Mouse (Mus musculus) embryonic facial prominence, embryonic 15.5 days (tissue): ENCODE measurements around the gene Sec11a. TPM values are rescaled to one million over a fixed set of nuclear protein-coding genes. Genes with fewer than 3 reads are reported as not detected.
"Not testable (repeated sequence)": the region's sequence is repeated elsewhere in the genome, so short reads cannot be mapped to it uniquely, and the experiment has no call there.

Source experiments
- ATAC-seq: fragments of 200-750 bp; cut with Nextera tagmentation; 2 replicates; pipeline ENCODE4 v1.8.0; 2017; ENCODE audit warnings: low read depth, moderate TSS enrichment; ENCODE audit not compliant: insufficient number of reproducible peaks, low FRiP score, low TSS enrichment
- H3K27ac ChIP-seq: fragments of 300-500 bp; sonication (generic); replicated peaks from 2 replicates; pipeline ENCODE4 v1.5.1; 2015; ENCODE audit warnings: mild to moderate bottlenecking, inconsistent platforms
- H3K27me3 ChIP-seq: fragments of 300-500 bp; sonication (generic); 2 replicates; pipeline ENCODE4 v1.6.1; 2015; ENCODE audit warnings: inconsistent platforms
- H3K36me3 ChIP-seq: fragments of 300-500 bp; sonication (generic); 2 replicates; pipeline ENCODE4 v1.6.1; 2015; ENCODE audit warnings: mild to moderate bottlenecking, inconsistent platforms
- H3K4me1 ChIP-seq: fragments of 300-500 bp; sonication (generic); 2 replicates; pipeline ENCODE4 v1.6.1; 2015; ENCODE audit warnings: inconsistent platforms
- H3K4me2 ChIP-seq: fragments of 300-500 bp; sonication (generic); replicated peaks from 2 replicates; pipeline ENCODE4 v1.6.1; 2015; ENCODE audit warnings: mild to moderate bottlenecking, inconsistent platforms
- H3K4me3 ChIP-seq: fragments of 300-500 bp; sonication (generic); replicated peaks from 2 replicates; pipeline ENCODE4 v1.5.1; 2015; ENCODE audit warnings: mild to moderate bottlenecking, inconsistent platforms
- H3K9ac ChIP-seq: fragments of 300-500 bp; sonication (generic); 2 replicates; pipeline ENCODE4 v1.6.1; 2015; ENCODE audit warnings: inconsistent platforms
- H3K9me3 ChIP-seq: fragments of 300-500 bp; sonication (generic); replicated peaks from 2 replicates; pipeline ENCODE4 v1.6.1; 2016; ENCODE audit warnings: inconsistent platforms
- WGBS: fragments of 180-500 bp; shearing (Covaris S2); methylation state at CpG from one replicate; pipeline ENCODE4 v1.1.7; 2015; 5-methylcytosine and 5-hydroxymethylcytosine counted together
- polyA plus RNA-seq: library from polyadenylated mRNA; unstranded; fragments of >200 nt; fragmentation: Nextera tagmentation; extraction: Ambion mirVana; gene quantifications from 2 replicates; pipeline ENCODE4 v1.2.1, GENCODE M21; 2015

The Sec11a gene
- polyA plus RNA-seq, 1 experiment from 2014 or later: 205 TPM

- Histone ChIP-seq H3K4me2 (no peak overlapping the region), H3K4me3 (no peak overlapping the region), H3K9ac (no peak overlapping the region), H3K27ac (no peak overlapping the region), H3K9me3 (no peaks in the 10 kb centered on the region), H3K27me3 (no peaks in the 10 kb centered on the region), H3K36me3 (no peaks in the 10 kb centered on the region), H3K4me1 (no peaks in the 10 kb centered on the region)
- ATAC-seq: no peak
- WGBS: 84% methylated on average over 2 of the region's 2 CpGs
Observed at GRCm38 (mm10) chr7:80954251-80954650, 6.7 kb upstream of the Sec11a start.

- H3K4me2 ChIP-seq: no peak overlapping the region
- no peaks in the 10 kb centered on the region for H3K27me3 ChIP-seq
- WGBS: 68% methylated on average over 3 of the region's 3 CpGs
- no peak overlapping the region for H3K27ac ChIP-seq
- H3K4me1 ChIP-seq: no peaks in the 10 kb centered on the region
- no peak for ATAC-seq
- no peak overlapping the region for H3K9ac ChIP-seq
- H3K9me3 ChIP-seq: no peaks in the 10 kb centered on the region
- no peak overlapping the region for H3K4me3 ChIP-seq
- no peaks in the 10 kb centered on the region for H3K36me3 ChIP-seq
Observed at GRCm38 (mm10) chr7:80952140-80952539, 4.6 kb upstream of the Sec11a start.

- Histone ChIP-seq H3K4me3 (no peak overlapping the region), H3K9me3 (no peaks in the 10 kb centered on the region), H3K36me3 (no peaks in the 10 kb centered on the region), H3K4me2 (no peak overlapping the region), H3K4me1 (peaks cover 3% of the 10 kb centered on the region), H3K9ac (no peak overlapping the region), H3K27me3 (no peaks in the 10 kb centered on the region), H3K27ac (no peak overlapping the region)
- 88% methylated on average over 4 of the region's 4 CpGs for WGBS
- ATAC-seq: no peak
Observed at GRCm38 (mm10) chr7:80951461-80951860, 3.9 kb upstream of the Sec11a start.

GRCm38 (mm10) chr7:80939808-80940207, 7.8 kb downstream of the Sec11a start:
- no peaks in the 10 kb centered on the region for H3K27me3 ChIP-seq
- H3K27ac ChIP-seq: no peak overlapping the region
- H3K4me1 ChIP-seq: no peaks in the 10 kb centered on the region
- H3K9ac ChIP-seq: no peak overlapping the region
- WGBS: 95% methylated on average over 4 of the region's 4 CpGs
- H3K4me3 ChIP-seq: no peak overlapping the region
- no peaks in the 10 kb centered on the region for H3K9me3 ChIP-seq
- no peak for ATAC-seq
- peaks cover 10% of the 10 kb centered on the region for H3K36me3 ChIP-seq
- no peak overlapping the region for H3K4me2 ChIP-seq

- not testable (repeated sequence) for ATAC-seq, H3K9ac ChIP-seq, H3K27me3 ChIP-seq, H3K27ac ChIP-seq, H3K4me1 ChIP-seq, H3K4me2 ChIP-seq, H3K9me3 ChIP-seq, H3K4me3 ChIP-seq
- H3K36me3 ChIP-seq: peaks cover 27% of the 10 kb centered on the region
Observed at GRCm38 (mm10) chr7:80937304-80937666, 10.3 kb downstream of the Sec11a start.

GRCm38 (mm10) chr7:80936617-80937303, 10.8 kb downstream of the Sec11a start:
- H3K9ac ChIP-seq, ATAC-seq, H3K27me3 ChIP-seq, H3K27ac ChIP-seq, H3K9me3 ChIP-seq, H3K4me2 ChIP-seq, H3K4me1 ChIP-seq, H3K4me3 ChIP-seq: not testable (repeated sequence)
- peaks cover 31% of the 10 kb centered on the region for H3K36me3 ChIP-seq
- 65% methylated on average over 7 of the region's 7 CpGs for WGBS

GRCm38 (mm10) chr7:80935834-80936233, 11.7 kb downstream of the Sec11a start:
- no peak overlapping the region for H3K4me2 ChIP-seq
- no peaks in the 10 kb centered on the region for H3K27me3 ChIP-seq
- no peak overlapping the region for H3K27ac ChIP-seq
- H3K36me3 ChIP-seq: peaks cover 40% of the 10 kb centered on the region
- no peaks in the 10 kb centered on the region for H3K4me1 ChIP-seq
- ATAC-seq: no peak
- no peak overlapping the region for H3K9ac ChIP-seq
- 92% methylated on average over 1 of the region's 1 CpGs for WGBS
- H3K9me3 ChIP-seq: no peaks in the 10 kb centered on the region
- no peak overlapping the region for H3K4me3 ChIP-seq

GRCm38 (mm10) chr7:80932777-80933176, 14.8 kb downstream of the Sec11a start:
- no peak overlapping the region for H3K4me3 ChIP-seq
- no peak overlapping the region for H3K4me2 ChIP-seq
- H3K27me3 ChIP-seq: no peaks in the 10 kb centered on the region
- no peak overlapping the region for H3K9ac ChIP-seq
- WGBS: 69% methylated on average over 1 of the region's 1 CpGs
- no peaks in the 10 kb centered on the region for H3K9me3 ChIP-seq
- no peak for ATAC-seq
- no peak overlapping the region for H3K27ac ChIP-seq
- H3K36me3 ChIP-seq: peaks cover 38% of the 10 kb centered on the region
- H3K4me1 ChIP-seq: no peaks in the 10 kb centered on the region

GRCm38 (mm10) chr7:80931618-80932207, 15.9 kb downstream of the Sec11a start:
- no peak for ATAC-seq
- no peaks in the 10 kb centered on the region for H3K4me1 ChIP-seq
- WGBS: 89% methylated on average over 8 of the region's 8 CpGs
- no peaks in the 10 kb centered on the region for H3K9me3 ChIP-seq
- H3K4me2 ChIP-seq: no peak overlapping the region
- H3K9ac ChIP-seq: no peak overlapping the region
- no peak overlapping the region for H3K4me3 ChIP-seq
- peaks cover 46% of the 10 kb centered on the region for H3K36me3 ChIP-seq
- no peaks in the 10 kb centered on the region for H3K27me3 ChIP-seq
- H3K27ac ChIP-seq: no peak overlapping the region

GRCm38 (mm10) chr7:80923165-80923564, 24.4 kb downstream of the Sec11a start:
- ATAC-seq: no peak
- Histone ChIP-seq H3K4me2 (no peak overlapping the region), H3K4me1 (no peaks in the 10 kb centered on the region), H3K27me3 (no peaks in the 10 kb centered on the region), H3K36me3 (peaks cover 60% of the 10 kb centered on the region), H3K27ac (no peak overlapping the region), H3K9ac (no peak overlapping the region), H3K4me3 (no peak overlapping the region), H3K9me3 (no peaks in the 10 kb centered on the region)
- WGBS: 89% methylated on average over 2 of the region's 2 CpGs

GRCm38 (mm10) chr7:80919647-80920008, 28.0 kb downstream of the Sec11a start:
- Histone ChIP-seq H3K4me1 (no peaks in the 10 kb centered on the region), H3K27me3 (no peaks in the 10 kb centered on the region), H3K4me2 (no peak overlapping the region), H3K27ac (no peak overlapping the region), H3K9me3 (no peaks in the 10 kb centered on the region), H3K36me3 (peaks cover 59% of the 10 kb centered on the region), H3K4me3 (no peak overlapping the region), H3K9ac (no peak overlapping the region)
- no peak for ATAC-seq
- WGBS: 85% methylated on average over 5 of the region's 5 CpGs

- Histone ChIP-seq H3K27me3 (no peaks in the 10 kb centered on the region), H3K27ac (no peak overlapping the region), H3K4me3 (no peak overlapping the region), H3K36me3 (peaks cover 59% of the 10 kb centered on the region), H3K9ac (no peak overlapping the region), H3K9me3 (no peaks in the 10 kb centered on the region), H3K4me2 (no peak overlapping the region), H3K4me1 (no peaks in the 10 kb centered on the region)
- 74% methylated on average over 8 of the region's 8 CpGs for WGBS
- ATAC-seq: no peak
Observed at GRCm38 (mm10) chr7:80918982-80919646, 28.5 kb downstream of the Sec11a start.
